Mouse (Mus musculus) gastrocnemius, adult 8-10 months (tissue): ENCODE data around the gene Gm38394. TPM values are rescaled to one million over a fixed set of nuclear protein-coding genes. Genes with fewer than 3 reads are reported as not detected.
"Not testable (repeated sequence)": the region's sequence is repeated elsewhere in the genome, so short reads cannot be mapped to it uniquely, and the experiment has no call there.

Source experiments
- DNase-seq, 2 experiments: peaks; one replicate each; pipeline ENCODE4 v3.0.0; 2022; ENCODE audit warnings: low spot score in 2 of 2
- total RNA-seq, 4 experiments: library from RNA; stranded (reverse); gene quantifications; 2 replicates each; pipeline ENCODE4 v1.2.4; 2022

The Gm38394 gene
- 10 to 100 TPM; 25.4 to 32.7 (median 26.1) TPM for total RNA-seq

DNA sequence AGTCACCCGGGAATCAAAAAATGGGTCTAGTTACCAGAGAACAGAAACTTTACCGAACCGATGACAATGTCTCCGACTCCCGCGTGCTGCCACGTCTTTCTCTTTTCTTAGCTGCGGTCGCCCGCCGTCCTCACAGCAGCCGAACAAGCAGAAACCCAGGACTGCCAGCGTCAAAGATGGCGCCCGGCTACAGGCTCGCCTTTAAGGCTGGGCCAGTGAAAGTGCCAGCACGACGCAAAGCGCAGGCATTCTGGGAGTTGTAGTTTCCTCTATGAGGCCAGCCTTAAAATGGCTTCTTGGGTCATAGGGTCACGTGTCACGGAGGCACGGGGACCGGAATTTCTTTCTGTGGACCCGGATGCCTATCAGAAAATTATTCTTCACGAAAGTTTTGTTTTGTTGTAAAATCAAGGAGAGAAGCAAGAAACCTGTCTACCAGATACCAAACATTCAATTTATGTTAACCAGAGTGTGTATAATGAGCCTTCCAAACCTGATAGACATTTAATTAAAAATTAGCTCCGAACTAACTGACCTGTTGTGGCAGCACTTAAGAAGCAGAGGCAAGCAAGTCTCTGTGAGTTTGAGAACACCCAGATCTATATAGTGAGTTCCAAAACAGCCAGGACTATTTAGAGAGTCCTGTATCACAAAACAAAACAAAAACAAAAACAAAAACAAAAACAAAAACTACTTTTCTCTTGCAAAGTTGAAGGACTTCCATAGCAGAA is at the start of gene Gm38394:
Gene Gm38394, minus strand, starts transcription at position 116 of the 731 bp plus-strand sequence.
- DNase-seq = peak; percentile 84 to 89

DNA sequence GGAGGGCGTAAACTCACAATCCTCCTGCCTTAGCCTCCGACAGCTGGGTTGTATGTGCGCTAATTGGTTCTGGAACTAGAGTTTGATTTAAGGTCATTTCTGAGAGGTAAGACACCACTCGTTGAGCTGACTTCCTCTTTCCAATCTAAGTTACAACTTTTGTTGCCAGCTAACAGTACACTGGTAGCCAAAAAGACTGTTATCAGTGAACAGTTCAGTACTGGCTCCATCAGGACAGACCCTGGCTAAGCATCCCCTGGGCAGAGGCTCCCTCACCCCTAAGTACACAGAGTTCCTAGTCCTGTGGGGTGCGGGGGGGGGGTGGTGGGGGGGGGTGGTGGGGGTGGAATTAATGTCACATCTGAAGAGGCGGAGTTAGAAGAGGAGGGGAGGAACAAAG is 49.8 kb upstream of the Gm38394 start:
- DNase-seq = no peak

DNA sequence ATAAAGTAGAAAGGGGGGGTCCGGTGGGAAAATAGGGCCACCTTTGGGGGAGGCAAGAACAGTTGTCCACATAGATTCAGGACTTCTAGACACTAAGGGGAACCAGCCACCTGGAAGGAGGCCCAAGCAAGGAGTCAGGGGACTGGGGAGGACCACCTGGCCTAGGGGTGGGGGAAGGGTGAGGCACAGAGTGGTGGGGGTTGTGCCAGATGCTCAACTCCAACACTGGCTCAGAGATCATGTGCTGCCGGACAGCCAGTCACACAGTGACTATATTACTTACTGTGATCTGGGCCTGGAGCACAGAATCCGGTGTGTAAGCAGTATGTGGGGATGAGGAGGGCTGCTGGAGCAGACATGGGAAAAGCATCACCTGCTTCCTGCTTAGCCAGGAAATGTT is 48.2 kb upstream of the Gm38394 start:
- DNase-seq = no peak

DNA sequence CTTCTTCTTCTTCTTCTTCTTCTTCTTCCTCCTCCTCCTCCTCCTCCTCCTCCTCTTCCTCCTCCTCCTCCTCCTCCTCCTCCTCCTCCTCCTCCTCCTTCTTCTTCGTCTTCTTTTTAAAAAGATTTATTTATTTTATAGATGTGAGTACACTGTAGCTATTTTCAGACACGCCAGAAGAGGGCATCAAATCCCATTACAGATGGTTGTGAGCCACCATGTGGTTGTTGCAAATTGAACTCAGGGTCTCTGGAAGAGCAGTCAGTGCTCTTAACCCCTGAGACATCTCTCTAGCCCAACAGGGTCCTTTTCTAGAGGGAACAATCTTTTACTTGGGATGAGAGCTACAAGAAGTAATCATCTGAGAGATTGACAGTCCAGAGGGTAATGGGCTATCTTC is 40.7 kb upstream of the Gm38394 start:
- DNase-seq = not testable (repeated sequence)

DNA sequence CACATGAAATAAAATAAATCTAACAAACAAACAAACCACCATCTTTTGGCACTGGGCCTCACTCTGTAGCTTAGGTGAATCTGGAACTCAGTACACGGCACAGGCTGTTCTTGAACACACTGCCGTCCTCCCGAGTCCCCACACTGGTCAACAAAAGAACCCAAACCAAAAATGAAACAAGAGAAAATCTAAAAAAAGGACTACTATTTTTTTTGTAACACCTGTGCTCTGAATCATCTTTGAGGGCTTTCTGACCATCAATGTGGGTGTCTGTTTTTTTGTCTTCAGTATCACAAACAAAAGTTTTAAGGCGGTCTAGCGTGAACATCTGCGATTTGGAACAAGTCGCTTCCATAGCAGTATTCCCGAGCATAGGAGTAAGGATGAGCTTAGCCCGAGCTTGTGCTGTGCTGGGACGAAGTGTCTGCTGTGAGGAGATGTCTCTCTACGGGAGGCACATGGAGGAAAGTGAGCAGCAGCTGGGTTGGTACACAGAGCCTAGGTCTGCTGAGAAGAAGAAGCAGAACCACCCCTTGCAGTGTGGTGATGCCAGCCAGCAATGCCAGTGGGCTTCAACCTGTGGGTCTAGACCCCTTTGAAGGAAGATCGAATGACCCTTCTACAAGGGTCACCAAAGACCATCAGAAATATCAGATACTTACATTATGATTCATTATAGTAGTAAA is 37.0 kb upstream of the Gm38394 start:
- DNase-seq = no peak

DNA sequence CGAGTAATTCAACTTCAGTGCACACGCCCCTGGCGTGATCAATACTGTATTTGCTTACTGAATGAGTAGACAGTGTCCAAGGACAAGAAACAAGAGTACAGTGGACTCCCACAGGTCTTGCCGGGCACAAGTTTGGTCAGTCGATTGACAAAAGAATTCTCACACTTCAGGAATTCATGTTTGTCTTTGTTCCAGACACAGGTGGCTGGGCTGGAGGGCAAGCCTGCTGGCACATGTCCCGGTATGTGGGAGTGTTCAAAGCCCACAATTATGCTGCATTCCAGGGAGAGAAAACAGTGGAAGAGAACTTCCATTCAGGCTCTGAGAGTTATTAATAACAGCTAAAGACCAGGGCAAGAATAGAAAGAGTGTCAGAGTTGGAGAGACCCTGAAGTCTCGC is 34.8 kb upstream of the Gm38394 start:
- no peak for DNase-seq

DNA sequence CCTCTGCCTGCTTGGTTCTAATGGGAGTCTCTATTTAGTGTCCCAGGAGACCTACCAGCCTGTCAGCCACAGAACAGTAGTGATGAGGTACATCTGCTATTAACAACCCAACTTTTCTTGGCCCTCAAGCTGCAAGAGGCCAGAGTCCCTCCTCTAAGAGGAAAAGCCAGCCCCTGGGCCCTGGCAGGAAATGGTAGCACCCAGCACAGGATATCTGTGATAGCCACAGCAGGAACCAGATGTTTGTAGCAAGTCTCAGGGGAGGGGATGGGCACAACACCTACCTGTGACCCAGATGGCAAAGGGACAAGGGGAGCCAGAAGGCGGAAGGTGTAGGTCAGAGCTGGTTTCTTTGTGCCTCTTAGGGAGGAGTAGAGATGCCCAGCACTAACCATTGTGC is 33.8 kb upstream of the Gm38394 start:
- DNase-seq = no peak

DNA sequence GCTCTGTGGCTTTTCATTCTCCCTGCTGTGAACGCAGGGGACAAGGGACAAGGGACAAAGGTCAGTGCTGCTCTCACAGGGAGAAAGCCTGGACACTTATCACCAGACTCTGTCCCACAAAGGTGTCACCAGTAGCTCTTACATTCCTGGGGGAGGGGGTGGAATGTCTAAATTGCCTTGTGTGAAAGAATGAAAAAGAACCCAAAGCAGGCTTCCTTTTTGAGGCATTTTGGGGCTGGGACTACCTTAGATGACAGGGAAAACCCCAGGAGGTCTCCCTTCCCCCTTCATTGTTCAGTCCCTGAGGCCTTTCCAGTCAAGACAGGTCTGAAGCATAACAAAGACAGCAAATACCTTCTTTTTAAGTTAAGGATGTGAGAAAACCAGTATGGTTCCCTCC is 33.2 kb upstream of the Gm38394 start:
- DNase-seq = no peak

DNA sequence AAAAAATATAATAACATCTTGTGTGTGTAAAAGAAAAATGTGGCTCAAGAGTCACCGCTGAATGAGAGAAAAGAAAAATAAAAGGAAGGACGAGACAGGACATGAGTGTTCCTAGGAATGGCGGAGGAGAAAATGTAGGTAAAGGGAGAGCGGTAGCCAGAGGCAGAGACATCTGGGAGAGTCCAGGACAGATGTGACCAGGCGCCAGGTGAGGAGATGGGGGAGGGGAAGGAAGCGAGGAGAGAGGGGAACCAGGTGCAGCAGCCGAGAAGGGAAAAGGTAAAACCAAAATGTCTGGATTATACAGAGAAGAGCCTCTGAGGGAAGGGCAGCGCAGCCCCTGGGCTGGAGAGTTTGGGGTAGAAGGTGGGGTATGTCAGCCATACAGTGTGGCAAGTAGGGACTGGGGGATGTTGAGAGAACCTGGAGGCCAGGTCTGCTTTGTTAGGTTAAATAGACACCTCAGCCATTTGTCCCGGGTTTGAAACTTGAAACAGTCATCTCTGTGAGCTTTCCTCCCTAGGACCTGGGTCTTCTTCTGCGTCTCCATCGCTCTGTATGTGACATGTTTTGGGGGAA is 32.5 kb upstream of the Gm38394 start:
- DNase-seq = no peak

DNA sequence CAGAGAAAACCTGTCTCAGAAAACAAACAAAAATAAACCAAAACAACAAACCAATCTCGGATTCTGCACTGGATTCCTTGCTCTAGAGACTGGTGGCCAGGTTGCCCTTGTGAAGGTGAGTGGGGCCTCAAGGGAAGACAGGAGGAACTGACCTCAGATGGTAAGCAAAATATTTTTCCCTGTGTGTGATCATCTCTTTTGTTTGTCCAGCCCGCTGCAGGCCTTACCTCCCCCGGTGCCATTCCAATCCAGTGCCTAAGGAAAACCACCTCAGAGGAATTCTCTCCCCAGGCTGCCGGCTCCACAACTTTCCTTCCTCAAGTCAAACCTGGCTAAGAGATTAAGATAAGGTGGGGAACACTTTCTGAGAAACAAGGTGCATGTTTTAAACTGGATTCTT is 31.1 kb upstream of the Gm38394 start:
- DNase-seq = no peak

DNA sequence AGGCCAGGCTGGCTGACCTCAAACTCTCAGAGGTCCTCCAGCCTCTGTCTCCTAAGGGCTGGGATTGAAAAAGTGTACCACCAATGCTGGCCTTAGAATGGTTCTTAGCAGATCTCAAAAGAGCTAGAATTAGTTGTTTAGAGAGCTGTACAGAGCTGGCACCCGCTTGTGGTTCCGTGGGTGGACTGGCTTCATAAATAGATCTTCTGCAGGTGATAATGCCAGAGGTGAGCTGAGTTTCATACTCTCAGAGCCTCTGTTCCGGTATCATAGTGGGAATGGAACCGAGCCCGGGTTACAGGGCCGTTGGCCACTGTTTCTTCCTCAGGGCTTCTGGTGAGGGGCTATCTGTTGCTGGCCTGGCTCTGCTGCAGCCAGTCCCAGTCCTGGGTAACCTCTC is 29.9 kb upstream of the Gm38394 start:
- no peak for DNase-seq

DNA sequence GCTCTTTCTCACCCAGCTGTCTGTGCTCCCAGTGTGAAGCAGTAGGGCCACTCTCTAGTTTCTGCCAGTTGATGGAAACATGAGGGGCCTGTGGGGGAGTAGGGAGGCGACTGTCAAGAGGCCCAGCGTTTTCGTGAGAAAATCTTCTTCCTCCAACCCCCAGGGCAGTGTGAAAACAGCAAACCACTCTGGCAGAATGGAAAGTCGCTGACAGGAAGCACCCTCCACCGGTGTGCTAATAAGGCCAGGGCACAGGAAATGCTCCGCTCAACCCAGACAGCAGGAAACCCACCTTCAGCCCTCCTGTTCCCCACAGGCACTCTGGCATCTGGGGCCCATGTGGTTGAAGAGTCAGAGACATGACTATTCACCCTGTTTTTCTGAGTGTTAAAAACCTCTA is 28.8 kb upstream of the Gm38394 start, which contains the start of gene Lax1:
Gene Lax1, minus strand, starts transcription at position 212 of the 400 bp plus-strand sequence.
- no peak for DNase-seq

DNA sequence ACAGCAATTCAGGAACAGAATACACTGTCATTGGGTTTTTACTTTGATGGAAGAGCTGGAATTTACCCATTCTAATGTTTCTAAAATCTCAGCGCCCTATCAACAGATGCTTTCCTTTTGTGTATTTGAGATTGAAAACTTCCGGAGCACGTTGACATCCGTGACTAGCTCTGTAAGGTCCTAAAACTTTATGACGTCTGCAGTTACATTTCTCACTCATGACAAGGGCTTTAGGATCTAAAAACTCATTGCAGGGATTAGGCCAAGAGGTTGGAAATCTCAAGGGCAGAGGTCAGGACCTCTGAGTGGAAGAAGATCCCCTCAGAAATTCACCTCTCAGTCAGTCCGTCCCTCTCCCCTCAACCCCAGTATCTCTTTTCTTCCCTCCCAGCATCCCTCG is 27.2 kb upstream of the Gm38394 start:
- no peak for DNase-seq

DNA sequence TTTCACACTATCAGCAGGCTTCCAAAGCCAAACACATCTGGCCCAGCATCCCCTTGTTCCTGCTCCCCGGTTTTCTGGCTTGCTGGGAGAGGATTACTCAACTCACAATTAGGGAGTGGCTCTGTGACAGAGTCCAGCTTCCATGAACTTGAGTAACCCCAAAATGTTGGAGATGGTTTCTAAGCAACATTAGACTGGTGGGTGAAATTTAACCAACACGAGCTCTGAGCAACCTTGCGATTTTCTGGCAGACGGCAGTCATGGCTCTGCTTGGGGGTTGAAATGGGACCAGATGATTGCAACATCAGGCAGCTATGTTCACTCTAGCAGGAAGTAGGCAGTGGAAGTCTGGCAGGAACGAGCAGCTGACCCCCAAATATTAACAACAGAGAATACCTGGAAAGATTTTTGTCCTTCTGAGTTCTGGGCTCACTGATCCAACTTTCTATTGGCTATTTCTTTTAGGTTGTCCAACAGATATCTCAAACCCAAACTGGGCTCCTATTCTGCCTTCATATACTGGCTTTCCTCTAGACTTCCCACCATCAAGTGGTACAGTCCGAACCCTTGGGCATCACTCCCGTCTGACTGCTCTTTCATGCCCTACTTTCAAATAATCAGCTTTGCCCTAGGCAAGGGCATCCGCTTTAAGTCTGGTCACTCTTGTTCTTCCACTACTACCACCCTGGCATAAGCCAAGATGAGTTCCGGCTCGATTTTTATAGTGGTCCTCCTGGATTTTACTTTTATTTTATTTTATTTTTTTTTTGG is 24.8 kb upstream of the Gm38394 start:
- peak; percentile 65 to 83 for DNase-seq

DNA sequence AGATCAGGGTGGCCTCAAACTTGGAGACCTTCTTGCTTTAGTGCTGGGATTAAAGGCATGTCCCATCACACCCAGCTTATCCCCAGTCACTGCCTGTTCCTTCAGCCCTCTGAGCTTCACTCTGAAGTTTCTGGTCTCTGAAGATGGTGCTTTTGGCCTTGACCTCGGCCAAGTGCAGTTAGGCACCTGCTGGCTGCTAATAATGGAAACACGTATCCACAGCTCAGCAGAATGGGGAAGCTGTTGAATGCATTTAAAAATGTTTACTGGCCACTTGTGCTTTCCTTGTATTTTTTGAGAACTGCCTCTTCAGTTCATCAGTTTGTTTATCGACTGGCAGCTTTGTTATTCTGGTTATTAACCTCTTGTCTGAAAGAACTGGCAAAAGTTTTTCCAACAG is 10.7 kb upstream of the Gm38394 start:
- DNase-seq = no peak

DNA sequence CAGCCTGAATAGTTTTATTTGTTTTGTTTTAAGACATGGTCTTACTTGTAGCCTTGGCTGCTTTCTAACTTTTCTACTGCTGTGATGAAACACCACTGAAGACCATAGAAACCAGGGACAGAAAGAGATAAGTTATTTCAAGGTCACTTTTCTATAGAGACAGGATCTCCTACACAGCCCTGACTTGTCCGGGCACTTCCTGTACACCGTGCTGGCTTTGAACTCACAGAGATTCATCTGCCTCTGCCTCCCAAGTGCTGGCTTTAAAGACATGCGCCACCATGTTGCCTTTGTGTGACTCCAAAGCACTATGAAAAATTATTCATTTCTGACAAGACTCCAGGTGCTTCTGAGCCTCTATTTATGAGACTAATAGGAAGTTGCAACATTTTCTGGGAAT is 10.1 kb upstream of the Gm38394 start:
- no peak for DNase-seq

DNA sequence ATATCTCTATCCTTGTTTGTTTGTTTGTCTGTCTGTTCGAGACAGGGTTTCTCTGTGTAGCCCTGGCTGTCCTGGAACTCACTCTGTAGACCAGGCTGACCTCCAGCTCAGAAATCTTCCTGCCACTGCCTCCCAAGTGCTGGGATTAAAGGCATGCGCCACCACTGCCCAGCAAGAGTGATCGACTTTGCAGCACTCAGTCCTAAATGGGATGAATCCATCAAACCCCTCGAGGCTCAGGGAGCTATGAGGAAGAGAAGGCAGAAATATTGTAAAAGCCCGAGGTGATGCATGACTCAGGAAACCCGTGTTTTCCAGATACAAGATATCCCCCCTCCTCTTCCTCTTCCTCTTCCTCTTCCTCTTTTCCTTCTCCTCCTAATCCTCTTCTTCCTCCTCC is 9.7 kb upstream of the Gm38394 start:
- DNase-seq = no peak

DNA sequence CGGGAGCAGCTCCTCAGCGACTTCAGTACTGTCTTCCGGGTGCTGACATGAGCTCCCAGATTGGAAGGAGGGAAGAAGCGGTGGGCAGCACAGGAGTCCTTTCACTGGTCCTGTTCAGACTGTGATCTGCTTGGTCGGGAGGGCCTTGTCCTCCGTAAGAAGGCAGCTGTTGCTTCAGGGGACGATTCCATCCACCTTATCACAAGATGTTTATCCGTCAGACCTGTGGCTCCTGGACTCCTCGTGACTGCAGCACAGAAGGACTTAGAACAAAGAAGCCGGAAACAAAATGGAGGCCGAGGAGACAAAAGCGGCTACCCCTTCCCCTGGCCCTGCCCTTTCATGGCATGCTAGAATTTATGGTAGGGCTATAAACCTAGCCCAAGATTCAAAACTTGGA is 9.1 kb upstream of the Gm38394 start:
- DNase-seq = no peak

DNA sequence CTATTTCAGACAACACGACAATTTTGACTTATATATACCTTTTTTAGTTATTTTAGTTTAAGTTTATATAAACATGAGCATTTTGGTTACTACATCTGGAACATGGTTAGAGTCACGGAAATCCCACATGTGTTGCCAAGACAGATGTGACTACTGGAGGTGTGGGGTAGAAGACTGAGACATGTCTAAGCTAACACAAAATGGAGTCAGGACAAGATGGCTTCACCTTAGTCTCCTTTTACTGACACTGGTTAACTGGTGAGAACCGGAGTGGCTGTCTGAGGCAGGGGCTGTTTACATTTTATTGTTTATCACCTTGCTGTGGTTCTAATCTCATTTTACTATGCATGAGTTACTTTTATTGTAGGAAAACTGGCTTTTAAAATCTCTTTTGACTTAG is 7.5 kb upstream of the Gm38394 start:
- DNase-seq = no peak

DNA sequence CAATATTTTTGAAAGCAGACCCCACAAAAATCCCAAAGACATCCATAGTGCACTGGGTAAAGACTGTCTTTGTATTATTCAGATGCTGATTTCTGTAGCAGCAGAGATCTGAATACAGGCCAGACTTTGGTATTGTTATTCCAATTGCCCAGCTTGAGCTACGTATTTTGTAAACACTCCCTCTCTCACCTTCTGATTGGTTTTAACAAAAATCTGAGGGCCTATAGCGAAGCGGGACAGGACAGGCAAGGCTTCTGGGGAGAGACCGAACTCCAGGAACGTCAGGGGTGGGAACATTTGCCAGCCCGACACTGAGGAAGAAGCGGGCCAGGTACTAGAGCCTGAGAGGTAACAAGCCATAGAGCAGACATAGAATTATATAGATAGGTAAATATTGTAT is 6.6 kb upstream of the Gm38394 start:
- no peak for DNase-seq

DNA sequence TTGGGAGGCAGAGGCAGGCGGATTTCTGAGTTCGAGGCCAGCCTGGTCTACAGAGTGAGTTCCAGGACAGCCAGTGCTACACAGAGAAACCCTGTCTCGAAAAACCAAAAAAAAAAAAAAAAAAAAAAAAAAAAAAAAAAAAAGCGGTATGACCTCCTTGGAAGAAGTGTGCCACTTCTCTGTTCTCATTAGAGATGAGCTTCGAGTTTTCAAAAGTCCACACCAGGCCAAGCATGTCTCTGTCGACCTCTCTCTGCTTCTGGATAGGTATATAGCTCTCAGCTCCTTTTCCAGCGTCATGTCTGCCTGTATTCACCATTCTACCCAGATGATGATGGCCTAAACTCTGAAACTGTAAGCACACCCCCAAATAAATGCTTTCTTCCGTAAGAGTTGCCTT is 4.6 kb upstream of the Gm38394 start:
- not testable (repeated sequence) for DNase-seq
